Mouse (Mus musculus): ENCODE data around the gene Lmnb2.

GRCm38 (mm10) chr10:80935241-80935640 lies 17.2 kb upstream of the Lmnb2 start:
- TF ChIP-seq CTCF (IDR thresholded peaks at IDR 0.05) (no peak), EP300 (IDR thresholded peaks at IDR 0.05) (no peak)

Measured in lung, postnatal 0 days (tissue).